Mouse (Mus musculus) R1 (cell line): ENCODE results near the gene Rplp0.
A peak's percentile ranks its signal among the peaks of the same experiment; 100 is the strongest.

Source experiments
- DNase-seq: peaks from one replicate; pipeline ENCODE4 v3.0.0-alpha.2; 2018; ENCODE audit warnings: low read depth, low spot score

The Rplp0 gene

DNA sequence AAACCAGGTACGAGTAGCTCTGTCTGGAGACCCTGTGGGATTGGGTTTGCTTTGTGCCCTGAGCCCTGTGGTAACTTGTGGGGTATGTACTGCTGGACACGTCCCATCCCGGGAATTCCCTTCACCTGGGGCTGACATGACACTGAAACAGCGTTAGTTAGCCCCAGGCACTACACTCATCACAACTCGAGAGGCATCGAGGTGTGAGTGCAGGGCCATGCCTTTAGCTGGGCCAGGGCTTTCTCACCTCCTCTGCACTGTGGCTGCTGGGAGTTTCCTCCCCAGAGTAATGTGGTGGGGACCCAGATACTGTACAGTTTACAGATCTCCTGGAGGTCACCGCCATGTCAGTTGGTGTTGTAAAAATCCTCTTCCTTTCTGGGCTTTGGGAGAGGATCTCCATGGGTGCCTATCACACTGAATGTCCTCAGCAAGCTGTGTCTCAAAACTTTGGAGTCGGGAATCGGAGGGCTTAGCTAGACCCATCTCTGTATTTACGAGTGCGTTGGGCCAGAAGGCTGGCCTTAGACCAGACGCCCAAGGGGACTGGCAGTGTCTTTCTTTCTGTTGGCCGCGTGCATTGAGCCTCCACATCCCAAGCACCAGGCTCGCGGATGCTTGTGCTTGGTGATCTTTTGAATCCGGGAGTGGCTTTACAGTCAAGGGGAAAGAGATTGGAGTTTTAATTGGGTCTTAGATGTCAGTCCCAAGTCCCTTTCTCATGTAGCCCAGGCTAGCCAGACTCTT lies 32.6 kb upstream of the Rplp0 start:
- no peak for DNase-seq

DNA sequence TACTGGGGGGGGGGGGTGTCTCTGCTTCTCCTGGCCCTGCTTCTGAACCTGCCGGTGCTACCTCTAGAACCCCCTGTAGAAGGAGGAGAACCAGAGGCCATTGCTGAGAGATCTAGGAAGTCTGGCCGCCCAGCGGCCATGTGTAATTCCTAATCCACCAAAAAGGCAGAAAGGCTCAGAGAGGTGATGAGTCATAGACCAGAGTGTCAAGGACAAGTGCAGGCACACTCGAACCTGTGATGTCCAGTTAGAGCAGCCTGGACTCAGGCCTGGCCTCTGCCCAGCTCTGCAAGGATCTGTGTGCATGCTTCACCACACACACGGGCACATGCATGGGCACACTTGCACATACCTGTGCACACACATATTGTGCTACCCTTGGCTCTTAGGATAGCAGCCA lies 31.1 kb upstream of the Rplp0 start:
- DNase-seq: no peak

DNA sequence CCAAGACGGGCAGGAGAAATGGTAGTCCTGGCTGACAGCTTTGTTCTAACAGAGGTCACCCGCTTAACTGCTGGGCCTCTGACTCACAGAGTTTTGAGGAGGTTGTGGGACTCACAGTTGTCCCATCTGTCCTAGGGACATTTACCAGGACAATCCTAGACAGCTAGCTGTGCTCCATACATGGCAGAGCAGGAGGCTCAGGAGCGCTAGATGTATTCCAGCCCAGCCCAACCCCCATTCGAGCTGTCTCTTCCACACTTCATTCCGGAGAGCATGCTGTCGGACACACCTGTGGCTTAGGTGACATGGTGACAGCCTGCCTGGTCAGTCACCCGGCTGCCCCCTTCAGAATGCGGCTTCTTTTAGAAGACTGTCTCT lies 29.9 kb upstream of the Rplp0 start:
- no peak for DNase-seq

DNA sequence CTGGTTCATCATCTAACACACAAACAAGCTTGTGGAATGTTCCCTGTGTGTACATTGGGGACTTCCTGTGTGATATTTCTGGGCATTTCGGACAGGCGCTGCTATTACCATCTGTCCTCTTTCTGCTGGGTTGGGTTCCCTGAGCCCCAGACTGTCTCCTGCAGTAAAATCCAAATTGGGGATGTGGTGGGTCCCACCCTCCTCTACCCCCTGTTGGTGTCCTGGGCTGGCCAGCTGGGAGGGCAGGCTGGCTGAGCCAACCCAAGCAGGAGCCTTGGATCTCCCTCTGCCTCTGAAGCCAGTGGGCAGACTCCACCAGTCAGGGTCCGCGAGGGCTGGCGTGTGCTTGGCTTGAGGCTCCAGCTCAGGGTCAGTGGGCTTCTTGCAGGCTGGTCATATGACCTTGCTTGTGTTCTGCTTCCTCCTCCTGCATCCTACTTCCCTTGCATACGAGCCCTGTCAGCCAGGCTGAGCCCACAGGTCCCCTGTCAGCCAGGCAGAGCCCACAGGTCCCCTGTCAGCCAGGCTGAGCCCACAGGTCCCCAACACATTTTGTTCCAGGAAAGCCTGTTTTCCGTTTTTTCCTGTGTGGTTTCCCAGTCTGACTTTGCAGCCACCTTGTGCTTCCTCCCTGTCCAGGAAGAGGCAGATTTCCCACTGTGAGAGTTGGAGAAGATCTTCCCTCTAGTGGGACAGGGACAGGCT lies 29.4 kb upstream of the Rplp0 start:
- no peak for DNase-seq

DNA sequence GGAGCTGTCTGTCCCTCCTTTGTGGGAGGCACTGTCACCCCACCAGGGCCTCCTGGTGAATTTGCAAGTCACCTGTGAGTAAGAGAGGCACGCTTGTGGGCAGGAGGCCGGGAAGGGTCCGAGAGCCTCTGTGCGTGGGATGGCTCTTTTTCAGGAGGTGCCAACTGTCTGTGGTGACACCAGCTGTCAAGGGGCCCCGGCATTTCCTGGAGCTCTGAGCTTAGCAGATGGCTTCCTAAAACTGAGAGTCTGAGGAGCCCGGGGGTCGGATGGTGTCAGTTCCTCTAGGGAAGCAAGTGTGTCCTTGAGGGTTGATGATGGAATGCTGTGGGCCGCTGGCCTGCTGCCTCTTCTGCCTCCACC lies 28.8 kb upstream of the Rplp0 start:
- no peak for DNase-seq

DNA sequence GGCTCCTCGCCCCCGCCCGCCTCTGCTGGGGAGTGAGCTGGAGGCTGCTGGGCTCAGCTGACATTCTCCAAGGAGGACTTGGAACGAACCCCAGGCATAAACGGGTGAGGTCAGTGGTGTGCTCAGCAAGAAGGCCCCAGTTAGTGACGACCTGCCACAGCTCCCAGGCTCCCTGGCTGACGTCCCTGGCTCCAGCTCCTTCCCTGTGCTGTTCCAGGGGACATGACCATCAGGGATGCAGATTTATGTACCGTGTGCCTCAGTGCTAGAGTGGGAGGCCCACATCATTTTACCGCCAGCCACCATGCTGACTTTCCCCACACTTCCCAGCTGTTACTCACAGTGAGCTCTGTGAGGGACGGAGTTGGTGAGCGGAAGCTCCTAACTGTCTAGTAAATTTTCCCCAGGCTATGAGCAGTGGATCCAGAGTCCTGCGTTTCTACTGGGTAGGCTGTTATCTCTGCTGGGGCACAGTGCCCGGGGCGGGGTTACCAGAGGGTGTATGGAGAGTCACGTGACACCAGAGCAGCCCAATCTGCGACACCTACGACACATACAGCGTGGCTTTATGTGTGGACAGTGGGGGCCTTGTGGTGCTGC lies 27.5 kb upstream of the Rplp0 start:
- no peak for DNase-seq

DNA sequence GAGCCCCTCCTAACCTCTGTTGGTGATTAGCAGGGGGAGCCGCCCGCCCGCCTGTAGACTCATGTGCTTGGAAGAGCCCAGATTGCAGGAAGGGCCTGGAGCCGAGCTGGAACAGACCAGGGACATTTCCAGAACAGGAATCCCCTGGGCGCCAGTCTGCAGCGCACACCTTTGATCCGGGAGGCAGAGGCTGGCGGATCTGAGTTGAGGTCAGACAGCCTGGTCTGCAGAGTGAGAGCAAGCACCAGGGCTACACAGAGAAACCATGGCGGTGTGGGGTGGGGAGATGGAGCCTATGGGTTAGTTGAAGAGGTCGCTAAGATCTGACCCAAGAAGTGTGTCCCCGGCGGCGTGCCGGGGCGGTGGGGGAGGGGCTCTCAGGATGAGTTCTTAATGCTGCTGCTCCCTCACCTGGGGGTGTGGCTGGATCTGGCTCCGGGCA lies 25.0 kb upstream of the Rplp0 start:
- DNase-seq: peak; percentile 57

DNA sequence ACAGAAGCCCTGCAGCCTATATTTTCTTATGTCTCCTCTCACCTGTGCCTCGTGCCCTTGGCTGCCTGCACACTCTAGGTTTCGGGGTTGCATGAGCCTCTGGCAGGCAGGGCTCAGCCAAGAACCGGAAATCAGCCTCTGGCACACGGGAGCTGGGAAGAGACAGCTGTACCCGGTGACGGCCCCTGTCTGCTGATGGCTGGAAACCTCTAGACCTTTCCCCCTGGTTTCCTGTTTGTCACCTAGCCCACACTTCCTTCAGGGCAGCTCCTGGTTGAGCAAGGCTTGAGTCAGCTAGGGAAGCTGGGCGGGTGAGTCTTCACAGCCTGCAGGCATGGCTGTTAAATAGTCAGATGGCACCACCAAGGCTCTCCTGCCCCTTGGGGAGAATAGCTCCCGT lies 24.4 kb upstream of the Rplp0 start:
- no peak for DNase-seq

DNA sequence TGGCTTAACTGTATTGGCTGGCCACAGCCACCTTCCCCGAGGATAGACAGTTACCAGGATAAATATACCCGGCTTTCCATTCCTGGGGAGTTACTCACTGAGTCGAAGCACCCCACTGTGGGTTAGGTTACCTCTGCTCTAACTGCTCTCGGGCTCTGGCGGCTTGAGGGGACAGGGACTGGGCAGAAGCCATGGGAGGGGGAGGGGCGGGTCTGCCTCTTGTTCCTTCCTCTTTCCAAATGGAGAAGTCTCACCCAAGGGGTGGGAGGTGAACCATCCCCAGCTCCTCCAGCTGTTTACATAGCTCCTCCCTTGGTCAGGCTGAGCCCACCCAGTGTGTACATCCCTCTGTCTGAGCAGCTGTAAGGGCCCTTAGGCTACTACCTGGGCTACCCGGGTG lies 23.6 kb upstream of the Rplp0 start:
- DNase-seq: no peak

DNA sequence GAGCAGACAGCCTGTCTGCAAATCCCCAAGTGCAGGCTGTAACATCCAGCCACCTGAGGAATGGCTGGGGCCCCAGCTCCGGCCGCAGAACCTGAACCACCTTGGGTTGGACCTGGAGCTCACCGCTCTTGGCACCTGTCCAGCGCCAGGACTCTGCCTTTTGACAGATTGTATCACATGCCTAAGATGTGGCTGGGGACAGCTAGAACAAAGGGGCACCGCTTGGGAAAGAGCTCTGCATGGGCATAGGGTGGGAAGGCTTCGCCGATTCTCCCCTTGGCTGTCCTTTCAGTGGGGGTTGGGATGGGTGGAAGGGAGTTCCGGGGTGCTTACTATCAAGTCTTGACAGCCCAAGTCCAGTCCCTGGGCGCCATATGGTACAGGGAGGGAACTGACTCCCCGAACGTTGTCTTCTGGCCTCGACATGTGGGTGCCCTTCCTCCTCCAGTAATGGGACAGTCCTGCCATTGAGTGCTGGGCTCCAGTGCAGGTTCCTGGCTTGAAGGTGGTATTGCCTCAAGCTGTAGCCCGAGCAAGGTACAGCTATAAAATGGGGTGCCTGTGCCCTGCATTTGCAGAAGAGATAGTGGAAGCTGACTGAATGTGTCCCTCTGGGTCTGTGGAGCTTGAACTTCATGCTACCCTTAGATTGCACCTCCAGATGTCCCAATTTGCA lies 21.1 kb upstream of the Rplp0 start:
- no peak for DNase-seq

DNA sequence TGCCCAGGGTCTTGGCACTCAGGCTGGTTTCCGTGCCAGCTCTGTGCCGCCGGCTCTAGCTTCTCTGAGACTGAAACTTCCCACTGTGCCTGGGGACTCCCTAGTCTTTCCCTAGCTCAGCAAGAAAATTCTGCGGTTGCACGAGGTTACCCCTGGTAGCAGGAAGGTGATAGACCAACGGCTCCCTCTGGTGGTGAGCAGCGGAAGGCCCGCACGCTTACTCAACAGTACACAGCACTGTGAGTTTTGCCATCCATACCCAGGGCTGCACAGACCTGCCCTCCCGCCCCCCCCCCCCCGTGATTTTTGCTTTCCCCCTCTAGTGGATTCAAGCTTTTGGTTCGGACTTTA lies 20.6 kb upstream of the Rplp0 start:
- peak; percentile 84 for DNase-seq

DNA sequence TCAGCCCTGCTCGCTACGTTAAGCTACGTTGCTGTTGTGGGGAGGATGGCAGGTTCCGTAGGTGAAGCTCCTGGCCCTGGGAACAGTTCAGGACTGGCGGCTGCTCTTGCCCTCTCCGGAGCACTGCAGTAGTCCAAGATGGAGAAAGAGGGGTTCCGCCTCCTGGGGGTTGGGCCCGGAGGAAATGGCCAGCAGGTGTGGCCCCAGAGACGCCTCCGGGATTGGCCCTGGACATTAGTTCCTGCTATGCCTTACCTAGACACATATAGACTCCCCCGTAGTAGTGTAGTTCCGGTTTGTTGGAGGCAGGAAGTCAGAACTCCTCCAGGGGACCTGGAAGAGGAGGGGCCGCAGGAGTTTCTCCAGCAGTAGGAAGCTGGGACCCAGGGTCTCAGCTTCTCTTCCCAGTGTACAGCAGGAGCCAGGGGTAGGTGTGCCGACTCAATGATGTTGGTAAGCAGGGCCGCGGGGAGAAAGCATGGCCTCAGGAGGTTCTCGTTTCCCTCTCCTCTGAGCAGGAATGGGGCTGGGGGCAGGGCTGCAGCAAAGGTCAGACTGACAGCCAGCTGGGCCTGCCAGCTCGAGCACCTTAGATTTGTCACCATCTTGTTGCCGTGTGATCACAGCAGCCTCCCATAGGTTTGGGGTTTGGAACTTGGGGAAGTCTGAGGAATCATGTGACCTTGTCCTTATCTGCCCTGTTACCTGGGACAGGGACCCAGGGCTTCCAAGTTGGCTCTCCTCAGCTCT lies 16.5 kb upstream of the Rplp0 start:
- DNase-seq: peak; percentile 71

DNA sequence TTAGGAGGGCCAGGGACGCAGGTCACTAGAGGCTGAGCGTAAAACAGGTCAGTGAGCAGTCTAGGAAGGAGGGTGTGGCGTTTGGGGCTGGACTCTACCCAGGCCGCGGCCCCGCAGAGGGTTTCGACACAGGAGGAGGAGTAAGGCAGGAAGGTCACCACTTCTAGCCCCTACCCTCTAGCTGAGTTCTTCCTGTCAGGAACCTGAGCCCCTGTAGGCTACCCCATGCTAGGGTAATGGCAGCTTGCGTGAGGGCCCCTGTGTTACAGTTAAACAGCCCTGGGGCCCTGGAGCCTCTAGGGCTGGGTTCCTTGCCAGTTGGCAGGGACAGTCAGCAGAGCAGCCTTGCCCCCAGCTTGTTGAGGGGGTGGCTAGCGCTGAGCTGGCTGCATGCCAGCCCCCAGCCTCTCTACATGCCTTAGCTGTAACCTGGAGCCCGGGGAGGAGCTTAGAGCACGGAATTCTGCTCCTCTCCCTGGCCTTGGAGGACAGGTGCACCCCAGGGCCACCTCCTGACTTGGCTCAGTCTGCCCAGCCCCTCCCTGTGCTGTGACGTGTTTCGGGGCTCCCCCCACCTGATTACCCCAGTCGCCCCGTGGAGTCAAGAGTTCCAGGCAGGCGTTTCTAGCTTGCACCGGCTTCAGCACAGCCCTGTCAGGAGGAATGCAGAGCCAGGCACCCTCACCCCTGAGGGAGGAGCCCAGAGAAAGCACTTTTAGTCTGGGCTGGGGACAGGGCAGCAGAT lies 15.6 kb upstream of the Rplp0 start:
- no peak for DNase-seq

DNA sequence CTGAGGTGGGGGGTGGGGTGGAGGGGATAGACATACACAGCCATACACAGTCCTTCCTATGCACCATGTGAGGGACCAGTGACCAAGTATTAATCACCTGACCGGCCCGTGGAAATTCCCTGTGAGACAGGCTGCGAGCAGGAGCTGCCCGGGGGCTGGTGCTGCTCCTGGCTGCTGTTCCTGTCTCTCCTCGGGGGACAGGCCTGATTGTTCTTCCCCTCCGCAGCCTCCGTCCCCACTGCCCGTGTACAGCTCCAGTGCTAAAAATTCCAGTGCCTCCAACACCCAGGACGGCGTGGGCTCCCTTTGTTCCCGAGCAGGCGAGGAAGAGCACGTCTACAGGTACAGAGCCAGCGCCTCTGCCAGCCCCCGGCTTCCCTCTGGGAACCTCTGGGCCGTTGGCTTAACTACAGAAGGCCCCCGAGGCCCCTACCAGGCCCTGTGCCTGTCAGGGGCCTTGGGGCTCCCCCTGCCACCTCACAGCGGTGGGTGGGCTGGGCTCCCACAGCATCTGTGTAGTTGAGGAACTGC lies 14.5 kb upstream of the Rplp0 start:
- DNase-seq: no peak

DNA sequence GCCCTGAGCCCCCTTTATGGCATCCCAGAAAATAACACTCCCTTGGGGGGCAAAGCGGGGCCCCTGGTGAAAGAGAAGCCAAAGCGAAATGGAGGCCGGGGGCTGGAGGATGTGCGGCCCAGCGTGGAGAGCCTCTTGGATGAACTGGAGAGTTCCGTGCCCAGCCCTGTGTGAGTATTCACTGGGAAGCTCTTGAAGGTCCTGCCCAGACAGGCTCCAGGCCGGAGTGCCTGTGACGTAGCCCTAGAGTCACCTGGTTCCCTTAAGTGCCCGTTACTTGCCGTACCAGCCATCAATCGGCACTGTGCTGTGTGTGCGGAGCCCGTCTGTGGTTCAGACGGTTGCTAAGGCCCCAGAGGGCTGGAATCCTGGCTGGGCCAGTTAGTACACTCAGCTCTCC lies 13.6 kb upstream of the Rplp0 start:
- DNase-seq: no peak

DNA sequence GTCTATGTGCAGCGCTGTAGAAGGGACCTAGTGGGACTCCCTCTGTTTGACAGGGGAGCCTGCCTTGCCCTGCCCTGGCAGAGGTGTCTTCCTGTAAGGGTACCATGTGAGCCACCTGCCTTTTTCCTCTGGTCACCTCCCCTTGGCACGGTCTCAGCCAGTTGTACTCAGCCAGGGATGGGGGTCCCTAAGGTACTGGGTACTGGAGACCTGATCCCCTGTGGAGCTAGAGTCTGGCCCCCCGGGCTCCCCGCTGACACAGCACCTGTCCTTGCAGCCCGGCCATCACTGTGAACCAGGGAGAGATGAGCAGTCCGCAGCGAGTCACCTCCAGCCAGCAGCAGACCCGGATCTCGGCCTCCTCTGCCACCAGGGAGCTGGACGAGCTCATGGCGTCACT lies 12.7 kb upstream of the Rplp0 start:
- DNase-seq: no peak

DNA sequence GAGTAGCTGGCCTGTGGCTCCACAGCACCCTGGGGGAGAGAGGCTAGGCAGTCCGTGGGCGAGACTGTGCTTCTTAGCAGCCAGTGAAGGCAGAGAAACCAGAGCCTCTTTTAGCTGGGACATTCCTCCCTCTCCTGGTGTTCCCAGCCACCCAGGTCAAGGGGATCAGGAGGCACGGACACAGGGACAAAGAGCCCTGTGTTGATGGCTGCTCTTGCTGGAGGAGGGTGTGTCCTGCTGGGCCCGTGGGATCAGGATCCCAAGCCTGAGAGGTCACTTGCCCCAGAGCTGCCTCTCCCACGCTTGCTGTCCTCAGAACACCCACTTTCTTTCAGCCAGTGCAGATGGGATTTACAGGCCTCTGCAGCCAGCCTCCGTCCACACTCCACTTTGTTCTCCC lies 12.3 kb upstream of the Rplp0 start:
- no peak for DNase-seq

DNA sequence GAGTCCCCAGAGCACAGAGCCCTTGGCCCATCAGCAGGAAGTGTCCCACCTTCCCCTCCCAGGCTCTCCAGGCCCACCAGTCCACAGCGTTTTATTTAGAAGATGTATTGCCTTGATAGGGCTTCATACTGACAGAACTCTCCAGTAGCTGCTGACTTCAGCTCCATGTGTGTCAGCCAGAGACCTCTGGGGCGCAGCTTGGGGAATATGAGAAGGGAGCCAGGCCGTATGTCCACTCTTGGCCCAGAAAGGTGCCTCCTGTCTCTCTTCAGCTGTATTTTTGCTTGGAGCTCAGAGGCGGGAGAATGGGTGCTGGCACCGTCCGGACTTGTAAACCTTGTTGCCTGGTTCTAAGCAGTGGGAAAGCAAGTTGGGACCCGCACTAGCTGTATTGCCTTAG lies 11.8 kb upstream of the Rplp0 start:
- no peak for DNase-seq

DNA sequence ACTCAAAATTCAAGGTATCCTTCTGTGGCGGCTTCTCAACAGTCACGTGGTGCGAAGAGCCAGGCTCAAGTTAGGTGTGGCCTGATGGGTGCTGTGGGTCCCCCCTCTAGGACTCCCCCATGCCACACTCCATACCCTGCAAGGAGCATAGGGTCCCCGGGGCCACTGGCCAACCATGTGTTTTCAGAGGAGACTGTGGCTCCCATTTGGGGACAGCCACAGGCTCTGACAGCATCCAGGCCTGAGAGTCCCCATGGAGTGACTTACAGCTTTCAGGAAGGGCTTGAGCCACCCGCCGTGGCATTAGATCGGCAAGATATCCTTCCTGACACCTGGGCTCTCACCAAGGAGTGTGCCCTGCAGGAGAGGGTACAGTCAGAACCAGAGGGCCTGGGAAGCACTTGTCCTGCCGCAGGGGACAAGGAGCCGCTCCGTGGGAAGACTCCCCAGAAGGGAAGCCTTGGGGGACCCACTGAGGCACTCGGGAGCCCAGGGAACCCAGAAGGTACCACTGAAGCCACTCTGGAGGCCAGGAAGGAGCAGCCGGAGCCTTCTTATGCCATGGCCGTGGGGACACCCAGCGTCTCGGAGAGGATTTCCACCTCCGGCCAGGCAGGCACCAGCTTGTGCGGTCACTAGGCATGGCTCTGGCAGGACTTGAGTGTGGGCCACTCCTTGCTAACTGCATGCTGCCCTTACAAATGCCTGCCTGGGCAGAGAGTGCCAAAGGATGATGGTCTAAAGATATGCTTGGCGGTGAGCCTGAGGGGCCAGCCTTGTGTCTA lies 10.6 kb upstream of the Rplp0 start:
- no peak for DNase-seq

DNA sequence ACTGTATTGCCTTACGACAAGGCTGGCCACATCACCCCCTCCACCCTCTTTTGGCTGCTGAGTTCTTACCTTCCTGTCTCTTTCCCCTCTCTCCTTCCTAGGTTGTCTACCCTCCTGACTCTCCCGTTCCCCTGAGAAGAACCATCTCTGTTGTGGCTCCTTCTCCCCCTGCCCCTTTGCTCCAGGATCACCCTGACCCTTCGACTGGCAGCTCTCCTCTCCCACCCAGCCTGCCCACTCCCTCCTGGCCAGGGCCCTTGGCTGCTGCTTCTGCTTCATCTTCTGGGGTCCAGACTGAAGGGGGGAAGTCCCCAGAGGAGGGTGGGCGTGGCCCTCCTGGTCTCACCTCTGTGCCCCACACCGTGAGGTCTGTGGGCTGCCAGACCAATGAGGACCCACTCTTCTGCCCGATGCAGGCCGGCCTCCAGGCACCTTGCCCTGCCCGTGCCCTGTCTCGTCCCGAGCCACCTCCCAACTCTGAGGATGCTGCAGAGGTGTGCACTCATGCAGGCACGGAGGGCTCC lies 8.7 kb upstream of the Rplp0 start:
- DNase-seq: no peak
